In genomic region chr1:34236254-34236723, GRCm38 (mm10) we compare ENCODE assay signal across 8 mouse cellular contexts.
A peak's percentile ranks its signal among the peaks of the same experiment; 100 is the strongest.
DNase-seq lines count a peak whose midpoint lies in the region; ATAC-seq and TF ChIP-seq lines count a peak whose summit lies in the region.

No protein-coding gene starts in this region.

- no peak for TF ChIP-seq POLR2A in myocyte (IDR thresholded peaks at IDR 0.05; ENCODE audit: insufficient read length, low read depth)
- TF ChIP-seq POLR2A in thymus, adult 2 months (IDR thresholded peaks at IDR 0.05; ENCODE audit: control insufficient read depth, extremely low read depth, insufficient read depth, low read length, poor library complexity) = no peak

- H3K9me3 ChIP-seq in hindbrain, postnatal 0 days (ENCODE audit: low read length) = no peaks in the 10 kb centered on the region
- H3K9me3 ChIP-seq in liver, embryonic 12.5 days (replicated peaks) = no peaks in the 10 kb centered on the region

- peak; percentile 86 for ATAC-seq in hindbrain, postnatal 0 days
- ATAC-seq in liver, embryonic 12.5 days = peak; percentile 90

- no peaks in the 10 kb centered on the region for H3K36me3 ChIP-seq in hindbrain, postnatal 0 days (ENCODE audit: insufficient read depth, low read length)
- no peaks in the 10 kb centered on the region for H3K36me3 ChIP-seq in liver, embryonic 12.5 days
- H3K36me3 ChIP-seq in myocyte (ENCODE audit: control insufficient read depth, insufficient read depth) = peaks cover 17% of the 10 kb centered on the region
- H3K36me3 ChIP-seq in thymus, adult 2 months (ENCODE audit: control insufficient read depth, insufficient read depth, low read length) = no peaks in the 10 kb centered on the region

- H3K4me1 ChIP-seq in hindbrain, postnatal 0 days (ENCODE audit: insufficient read depth, low read length) = 0 out of 2 replicates have a peak, but pooled peaks cover 10% of the 10 kb centered on the region
- peaks cover 25% of the 10 kb centered on the region for H3K4me1 ChIP-seq in liver, embryonic 12.5 days
- no peaks in the 10 kb centered on the region for H3K4me1 ChIP-seq in thymus, adult 2 months (replicated peaks; ENCODE audit: control insufficient read depth, insufficient read depth, low read length)

- H3K27ac ChIP-seq in hindbrain, postnatal 0 days = no peak overlapping the region
- H3K27ac ChIP-seq in liver, embryonic 12.5 days = peak overlapping the region; percentile 29; the same call in 1 of the 2 replicates
- H3K27ac ChIP-seq in thymus, adult 2 months (ENCODE audit: control insufficient read depth, insufficient read depth, low read length) = no peak overlapping the region

- H3K4me3 ChIP-seq in hindbrain, postnatal 0 days (ENCODE audit: low read length) = peak overlapping the region; percentile 41
- H3K4me3 ChIP-seq in liver, embryonic 12.5 days = peak overlapping the region; percentile 60
- peak overlapping the region; percentile 16 for H3K4me3 ChIP-seq in myocyte
- H3K4me3 ChIP-seq in thymus, adult 2 months (ENCODE audit: control insufficient read depth, insufficient read depth, low read length) = peak overlapping the region; percentile 14

- peak; percentile 26 for DNase-seq in right cerebral cortex, adult 18-20 months
- no peak for DNase-seq in right cerebral cortex, postnatal 14 days
- peak; percentile 42 to 59 for DNase-seq in cerebellum, postnatal 25 days
- peak; percentile 78 for DNase-seq in gastrocnemius, postnatal 14 days
- peak; percentile 65 for DNase-seq in hindbrain, postnatal 0 days (ENCODE audit: low spot score)
- peak; percentile 37 for DNase-seq in thymus, adult 2 months

- peaks cover 76% of the 10 kb centered on the region for H3K79me2 ChIP-seq in myocyte (ENCODE audit: control insufficient read depth, insufficient read depth)

- H3K9ac ChIP-seq in hindbrain, postnatal 0 days (replicated peaks; ENCODE audit: low read length) = peak overlapping the region; percentile 56
- peak overlapping the region; percentile 63 for H3K9ac ChIP-seq in liver, embryonic 12.5 days

- WGBS in hindbrain, postnatal 0 days = 1% methylated on average over 25 of the region's 28 CpGs
- WGBS in liver, embryonic 12.5 days (ENCODE audit: insufficient replicate concordance) = 3% methylated on average over 28 of the region's 28 CpGs
- 3% methylated on average over 28 of the region's 28 CpGs for WGBS in thymus, adult 2 months

- no peak for TF ChIP-seq CTCF in hindbrain, postnatal 0 days (IDR thresholded peaks at IDR 0.05; ENCODE audit: low read depth)
- no peak for TF ChIP-seq CTCF in thymus, adult 2 months (IDR thresholded peaks at IDR 0.05; ENCODE audit: borderline replicate concordance, control insufficient read depth, extremely low read depth, insufficient read depth, low read length, poor library complexity)

- H3K27me3 ChIP-seq in hindbrain, postnatal 0 days (ENCODE audit: insufficient read depth, low read length) = no peaks in the 10 kb centered on the region
- H3K27me3 ChIP-seq in liver, embryonic 12.5 days (replicated peaks) = 0 out of 2 replicates have a peak, but pooled peaks cover 10% of the 10 kb centered on the region
- H3K27me3 ChIP-seq in myocyte (ENCODE audit: control insufficient read depth, insufficient read depth, insufficient read length) = no peaks in the 10 kb centered on the region
- no peaks in the 10 kb centered on the region for H3K27me3 ChIP-seq in thymus, adult 2 months (ENCODE audit: control insufficient read depth, insufficient read depth, low read length)

- H3K4me2 ChIP-seq in hindbrain, postnatal 0 days (ENCODE audit: low read depth, low read length) = peak overlapping the region; percentile 67
- peak overlapping the region; percentile 80 for H3K4me2 ChIP-seq in liver, embryonic 12.5 days
- H3K4me2 ChIP-seq in myocyte (ENCODE audit: low read depth) = peak overlapping the region; percentile 73

- intact Hi-C loops in gastrocnemius, postnatal 14 days (cut with DNase I; ENCODE audit: low total_unique reads) = no loop called here

- no peak overlapping the region for H3ac ChIP-seq in myocyte (ENCODE audit: control insufficient read depth, insufficient read length)

TF ChIP-seq in myocyte, 11 proteins besides CTCF, POLR2A, EP300 and RAD21:
- no peak for TF ChIP-seq MYOD1 (IDR thresholded peaks at IDR 0.05; ENCODE audit: control insufficient read depth in 1 of 3, insufficient read length in 2 of 3, low read depth in 2 of 3)
- no peak for TF ChIP-seq MYOG (IDR thresholded peaks at IDR 0.05; ENCODE audit: control insufficient read depth in 1 of 3, insufficient read depth in 1 of 3, insufficient read length in 2 of 3, low read depth in 2 of 3)
